Mouse (Mus musculus): ENCODE data around the gene H2-Q6. TPM values are rescaled to one million over a fixed set of nuclear protein-coding genes. Genes with fewer than 3 reads are reported as not detected.
"Not testable (repeated sequence)": the region's sequence is repeated elsewhere in the genome, so short reads cannot be mapped to it uniquely, and the experiment has no call there.

Gene H2-Q6
- total and polyA plus RNA-seq, 3 experiments: 3.3 to 24.7 (median 7.9) TPM

- DNase-seq: not testable (repeated sequence)
Observed at GRCm38 (mm10) chr17:35434836-35435235, 10.2 kb downstream of the H2-Q6 start.

DNA sequence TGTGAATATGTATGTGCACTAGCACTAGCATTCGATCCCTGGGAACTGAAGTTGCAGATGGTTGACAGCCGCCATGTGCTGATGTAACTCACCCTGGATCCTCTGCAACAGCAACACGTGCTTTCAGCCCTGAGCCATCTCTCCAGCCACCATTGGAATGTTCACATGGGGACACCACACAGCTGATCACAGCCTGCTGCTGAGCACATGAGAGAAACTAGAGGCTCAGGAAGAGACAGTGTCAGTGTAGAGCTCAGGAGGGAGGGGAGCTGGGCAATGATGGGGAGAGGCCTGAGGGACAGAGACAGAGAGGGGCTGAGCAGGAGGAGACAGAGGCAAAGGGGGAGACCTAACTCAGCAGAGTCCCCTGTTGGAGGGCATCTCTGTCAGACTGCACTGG lies 10.9 kb downstream of the H2-Q6 start:
- DNase-seq: not testable (repeated sequence)

DNA sequence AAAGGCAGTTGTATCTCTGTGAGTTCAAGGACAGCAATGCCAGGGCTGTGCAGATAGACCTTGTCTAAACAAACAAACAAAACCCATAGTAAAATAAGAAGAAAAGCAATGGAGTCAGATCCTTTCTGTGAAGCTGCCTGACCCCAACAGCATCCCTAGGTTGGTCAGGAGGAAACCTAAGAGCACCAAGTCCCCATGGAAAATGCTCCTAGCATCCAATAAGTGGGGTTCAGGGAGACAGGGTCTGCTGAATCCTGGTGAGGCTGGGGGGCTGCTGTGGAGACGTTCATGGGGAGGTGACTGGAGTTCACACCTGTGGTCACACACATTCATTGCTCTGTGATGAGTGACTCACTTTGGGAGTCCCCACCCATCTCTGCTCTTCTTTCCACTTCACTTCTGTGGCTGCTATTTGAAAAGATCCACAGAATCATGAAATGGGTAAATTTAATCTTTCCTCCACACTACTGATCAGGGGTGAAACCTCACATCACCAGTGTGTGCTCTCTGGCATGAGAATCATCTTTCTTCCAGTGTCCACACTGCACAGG lies 12.8 kb downstream of the H2-Q6 start:
- not testable (repeated sequence) for DNase-seq

- DNase-seq: not testable (repeated sequence)
Observed at GRCm38 (mm10) chr17:35438395-35438794, 13.7 kb downstream of the H2-Q6 start.

DNA sequence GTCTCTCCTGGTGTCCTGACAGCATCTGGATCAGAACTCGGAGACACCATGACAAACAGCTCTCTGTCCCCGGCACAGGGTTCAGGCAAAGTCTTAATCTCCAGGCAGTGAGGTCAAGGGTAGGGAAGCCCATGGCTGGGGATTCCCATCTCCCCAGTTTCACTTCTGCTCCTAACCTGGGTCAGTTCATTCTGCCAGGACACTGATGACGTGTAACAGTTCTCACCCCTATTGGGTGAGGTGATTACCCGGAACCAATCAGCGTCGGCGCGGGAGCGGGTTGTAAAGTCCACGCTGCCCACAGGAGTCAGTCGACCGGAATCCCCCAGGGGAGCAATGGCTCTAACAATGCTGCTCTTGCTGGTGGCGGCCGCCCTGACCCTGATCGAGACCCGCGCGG lies 14.2 kb downstream of the H2-Q6 start, which contains the start of gene H2-Q7:
Gene H2-Q7, plus strand, starts transcription at position 271 of the 400 bp plus-strand sequence.
- DNase-seq: peak; percentile 89

DNA sequence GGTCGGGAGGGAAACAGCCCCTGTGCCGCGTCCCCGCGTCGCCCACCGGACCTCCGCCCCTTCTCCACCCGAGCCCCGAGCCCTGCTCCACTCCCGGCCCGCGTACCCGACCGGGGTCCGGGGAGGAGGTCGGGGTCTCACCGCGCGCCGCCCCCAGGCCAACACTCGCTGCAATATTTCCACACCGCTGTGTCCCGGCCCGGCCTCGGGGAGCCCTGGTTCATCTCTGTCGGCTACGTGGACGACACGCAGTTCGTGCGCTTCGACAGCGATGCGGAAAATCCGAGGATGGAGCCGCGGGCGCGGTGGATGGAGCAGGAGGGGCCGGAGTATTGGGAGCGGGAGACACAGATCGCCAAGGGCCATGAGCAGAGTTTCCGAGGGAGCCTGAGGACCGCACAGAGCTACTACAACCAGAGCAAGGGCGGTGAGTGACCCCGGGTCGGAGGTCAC lies 14.7 kb downstream of the H2-Q6 start:
- DNase-seq: not testable (repeated sequence)

GRCm38 (mm10) chr17:35439925-35440645 lies 15.4 kb downstream of the H2-Q6 start:
- DNase-seq: not testable (repeated sequence)

- DNase-seq: not testable (repeated sequence)
Observed at GRCm38 (mm10) chr17:35442376-35442775, 17.7 kb downstream of the H2-Q6 start.

DNA sequence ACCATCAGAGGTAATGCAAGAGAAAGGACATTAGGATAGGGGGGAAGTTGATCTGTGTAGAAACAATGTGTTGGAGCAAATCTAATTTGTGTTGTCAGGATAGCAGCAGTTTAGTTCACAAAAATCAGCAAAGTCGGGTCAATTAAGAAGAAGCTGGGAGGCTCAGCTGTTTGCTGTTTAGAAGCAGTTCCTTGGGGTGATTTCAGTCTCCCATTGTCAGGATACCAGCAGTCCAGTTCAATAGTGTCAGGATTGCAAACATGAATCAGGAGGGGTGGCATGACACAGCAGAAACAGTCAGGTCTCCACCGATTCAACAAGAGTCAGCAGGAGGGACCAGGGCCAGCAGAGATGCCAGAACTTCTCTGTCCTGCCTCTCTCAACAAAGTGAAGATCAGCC lies 19.9 kb downstream of the H2-Q6 start:
- not testable (repeated sequence) for DNase-seq

DNA sequence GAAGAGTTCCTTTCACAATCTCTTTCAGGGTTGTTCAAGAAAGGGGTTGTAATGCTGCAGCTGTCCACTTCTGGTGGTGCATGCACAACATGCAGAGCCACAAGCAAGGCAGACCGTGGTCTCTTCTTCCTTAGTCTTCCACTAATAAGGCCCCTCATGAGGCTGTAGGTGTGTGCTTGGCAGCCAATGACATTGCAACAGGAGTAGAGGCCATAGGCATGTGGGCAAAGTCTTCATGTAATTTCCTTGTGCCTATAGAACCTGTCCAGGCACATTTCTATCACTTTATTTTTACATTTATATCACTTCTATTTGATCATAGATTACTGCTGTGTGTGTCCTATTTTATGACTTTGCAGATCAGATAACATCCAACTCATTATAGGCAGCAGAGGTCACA lies 33.6 kb downstream of the H2-Q6 start:
- DNase-seq: not testable (repeated sequence)

GRCm38 (mm10) chr17:35460513-35461341 lies 36.1 kb downstream of the H2-Q6 start:
- not testable (repeated sequence) for DNase-seq

- not testable (repeated sequence) for DNase-seq
Observed at GRCm38 (mm10) chr17:35465651-35466050, 41.0 kb downstream of the H2-Q6 start.

DNA sequence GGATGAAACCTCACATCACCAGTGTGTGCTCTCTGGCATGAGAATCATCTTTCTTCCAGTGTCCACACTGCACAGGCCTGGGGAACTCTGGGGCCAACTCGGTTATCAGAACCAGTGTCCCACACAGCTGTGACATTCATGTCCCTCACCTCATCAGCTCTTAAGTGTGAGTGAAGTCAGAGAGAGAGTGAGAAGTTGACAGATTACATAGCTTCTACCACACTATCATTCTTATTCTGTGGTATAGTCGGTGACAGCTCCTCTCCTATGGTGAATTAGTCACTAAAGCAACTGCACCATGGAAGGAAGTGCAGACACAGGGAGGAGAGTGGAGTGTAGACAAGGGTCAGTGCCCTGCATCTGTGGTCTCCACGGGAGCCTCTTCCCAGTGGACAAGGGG lies 44.3 kb downstream of the H2-Q6 start:
- not testable (repeated sequence) for DNase-seq

- DNase-seq: peak; percentile 24
Observed at GRCm38 (mm10) chr17:35469842-35470751, 45.4 kb downstream of the H2-Q6 start, which contains the start of gene H2-Q10. Gene H2-Q10 (plus strand): TSS chr17:35470089.

Other genes starting within 250 kb of the H2-Q6 start
- gene Aif1, start 248.8 kb upstream of the H2-Q6 start, total RNA-seq (2021): 1 to 10 TPM; 3.4 to 6.4 TPM
- 0.30 and 0.46 TPM in 2 replicates for gene Aif1, start 248.8 kb upstream of the H2-Q6 start, polyA plus RNA-seq (2012; rRNA removed)
- gene Lst1, start 236.4 kb upstream of the H2-Q6 start, total RNA-seq (2021): 1 to 10 TPM; 5.0 to 7.6 TPM
- 3.6 and 4.6 TPM in 2 replicates for gene Lst1, start 236.4 kb upstream of the H2-Q6 start, polyA plus RNA-seq (2012; rRNA removed)
- 1 to 10 TPM; 1.8 to 7.7 TPM for gene Ltb, start 230.4 kb upstream of the H2-Q6 start, total RNA-seq (2021)
- gene Ltb, start 230.4 kb upstream of the H2-Q6 start, polyA plus RNA-seq (2012; rRNA removed): 5.8 and 8.5 TPM in 2 replicates
- gene Tnf, start 222.8 kb upstream of the H2-Q6 start, total RNA-seq (2021): under 1 TPM; 0.35 to 0.52 TPM
- 0.62 and 1.0 TPM in 2 replicates for gene Tnf, start 222.8 kb upstream of the H2-Q6 start, polyA plus RNA-seq (2012; rRNA removed)
- under 1 TPM; 0.26 to 0.35 TPM for gene Lta, start 219.5 kb upstream of the H2-Q6 start, total RNA-seq (2021)
- 0.18 and 0.33 TPM in 2 replicates for gene Lta, start 219.5 kb upstream of the H2-Q6 start, polyA plus RNA-seq (2012; rRNA removed)
- not detected for gene Gm16181, start 204.0 kb upstream of the H2-Q6 start, total RNA-seq (2021)
- 0.31 and 1.3 TPM in 2 replicates for gene Gm16181, start 204.0 kb upstream of the H2-Q6 start, polyA plus RNA-seq (2012; rRNA removed)
- 1 to 10 TPM; 5.6 to 5.7 TPM for gene Atp6v1g2, start 191.2 kb upstream of the H2-Q6 start, total RNA-seq (2021)
- 7.2 and 8.5 TPM in 2 replicates for gene Atp6v1g2, start 191.2 kb upstream of the H2-Q6 start, polyA plus RNA-seq (2012; rRNA removed)
- gene Nfkbil1, start 189.1 kb upstream of the H2-Q6 start, total RNA-seq (2021): 10 to 100 TPM; 14.1 to 19.4 TPM
- gene Nfkbil1, start 189.1 kb upstream of the H2-Q6 start, polyA plus RNA-seq (2012; rRNA removed): 52.3 and 57.6 TPM in 2 replicates
- 100 to 1,000 TPM; 192 to 200 TPM for gene Ddx39b, start 183.1 kb upstream of the H2-Q6 start, total RNA-seq (2021)
- 164 and 180 TPM in 2 replicates for gene Ddx39b, start 183.1 kb upstream of the H2-Q6 start, polyA plus RNA-seq (2012; rRNA removed)
- 100 to 1,000 TPM; 172 to 281 TPM for gene H2-D1, start 162.1 kb upstream of the H2-Q6 start, total RNA-seq (2021)
- gene H2-D1, start 162.1 kb upstream of the H2-Q6 start, polyA plus RNA-seq (2012; rRNA removed): 473 and 543 TPM in 2 replicates
- gene H2-Q1, start 104.4 kb upstream of the H2-Q6 start, total RNA-seq (2021): 1 to 10 TPM in 1 of 2 experiments, under 1 TPM in 1; 0.98 to 3.6 TPM
- gene H2-Q1, start 104.4 kb upstream of the H2-Q6 start, polyA plus RNA-seq (2012; rRNA removed): 0.04 TPM in 1 of 2 replicates, not detected in the other
- gene H2-Q2, start 82.6 kb upstream of the H2-Q6 start, total RNA-seq (2021): 1 to 10 TPM in 1 of 2 experiments, under 1 TPM in 1; 0.61 to 2.5 TPM
- 0.27 TPM in 1 of 2 replicates, not detected in the other for gene H2-Q2, start 82.6 kb upstream of the H2-Q6 start, polyA plus RNA-seq (2012; rRNA removed)
- gene H2-Q4, start 45.2 kb upstream of the H2-Q6 start, total RNA-seq (2021): 10 to 100 TPM; 21.1 to 28.8 TPM
- 183 and 203 TPM in 2 replicates for gene H2-Q4, start 45.2 kb upstream of the H2-Q6 start, polyA plus RNA-seq (2012; rRNA removed)
- gene H2-Q7, start 14.3 kb downstream of the H2-Q6 start, total RNA-seq (2021): 1 to 10 TPM; 5.0 to 5.7 TPM
- gene H2-Q7, start 14.3 kb downstream of the H2-Q6 start, polyA plus RNA-seq (2012; rRNA removed): 59.2 and 61.8 TPM in 2 replicates
- gene H2-Q10, start 45.2 kb downstream of the H2-Q6 start, total RNA-seq (2021): 10 to 100 TPM in 1 of 2 experiments, 1 to 10 TPM in 1; 3.0 to 11.9 TPM
- gene H2-Q10, start 45.2 kb downstream of the H2-Q6 start, polyA plus RNA-seq (2012; rRNA removed): 37.5 and 46.4 TPM in 2 replicates
- not detected for gene Pou5f1, start 81.2 kb downstream of the H2-Q6 start, total RNA-seq (2021)
- not detected in 2 replicates for gene Pou5f1, start 81.2 kb downstream of the H2-Q6 start, polyA plus RNA-seq (2012; rRNA removed)
- 1 to 10 TPM; 4.6 to 5.0 TPM for gene Tcf19, start 92.0 kb downstream of the H2-Q6 start, total RNA-seq (2021)
- 7.6 and 9.5 TPM in 2 replicates for gene Tcf19, start 92.0 kb downstream of the H2-Q6 start, polyA plus RNA-seq (2012; rRNA removed)
- 1 to 10 TPM; 6.2 to 8.0 TPM for gene Cchcr1, start 92.2 kb downstream of the H2-Q6 start, total RNA-seq (2021)
- 2.9 and 3.9 TPM in 2 replicates for gene Cchcr1, start 92.2 kb downstream of the H2-Q6 start, polyA plus RNA-seq (2012; rRNA removed)
- not detected for gene Psors1c2, start 108.4 kb downstream of the H2-Q6 start, total RNA-seq (2021)
- gene Psors1c2, start 108.4 kb downstream of the H2-Q6 start, polyA plus RNA-seq (2012; rRNA removed): not detected in 2 replicates
- under 1 TPM; 0.20 to 0.62 TPM for gene Cdsn, start 127.3 kb downstream of the H2-Q6 start, total RNA-seq (2021)
- 7.3 and 7.4 TPM in 2 replicates for gene Cdsn, start 127.3 kb downstream of the H2-Q6 start, polyA plus RNA-seq (2012; rRNA removed)
- gene 2300002M23Rik, start 142.6 kb downstream of the H2-Q6 start, total RNA-seq (2021): not detected
- gene 2300002M23Rik, start 142.6 kb downstream of the H2-Q6 start, polyA plus RNA-seq (2012; rRNA removed): not detected in 2 replicates
- gene Sfta2, start 176.7 kb downstream of the H2-Q6 start, total RNA-seq (2021): not detected
- gene Sfta2, start 176.7 kb downstream of the H2-Q6 start, polyA plus RNA-seq (2012; rRNA removed): not detected in 2 replicates
- gene Gm9573, start 201.8 kb downstream of the H2-Q6 start, total RNA-seq (2021): not detected
- not detected in 2 replicates for gene Gm9573, start 201.8 kb downstream of the H2-Q6 start, polyA plus RNA-seq (2012; rRNA removed)
- gene Mucl3, start 218.8 kb downstream of the H2-Q6 start, total RNA-seq (2021): not detected
- gene Mucl3, start 218.8 kb downstream of the H2-Q6 start, polyA plus RNA-seq (2012; rRNA removed): 0.18 TPM in 1 of 2 replicates, not detected in the other
- gene Vars2, start 242.7 kb downstream of the H2-Q6 start, total RNA-seq (2021): 10 to 100 TPM; 36.4 to 38.6 TPM
- 75.5 and 77.3 TPM in 2 replicates for gene Vars2, start 242.7 kb downstream of the H2-Q6 start, polyA plus RNA-seq (2012; rRNA removed)
- gene Gtf2h4, start 248.9 kb downstream of the H2-Q6 start, total RNA-seq (2021): 10 to 100 TPM; 18.6 to 25.3 TPM
- gene Gtf2h4, start 248.9 kb downstream of the H2-Q6 start, polyA plus RNA-seq (2012; rRNA removed): 22.5 and 23.4 TPM in 2 replicates